Mouse (Mus musculus) E14TG2a.4 (cell line): Measurements from ENCODE around the gene Rps6kc1.

Source experiments
- CTCF ChIP-seq: conservative IDR thresholded peaks from 2 replicates; pipeline ENCODE4 v1.5.1; 2014; ENCODE audit warnings: low read length
- NANOG ChIP-seq: IDR thresholded peaks from 2 replicates; pipeline ENCODE4 v1.6.1; 2014; ENCODE audit warnings: borderline replicate concordance, low read length, mixed read lengths
- POU5F1 ChIP-seq: IDR thresholded peaks from 2 replicates; pipeline ENCODE4 v1.6.1; 2014; ENCODE audit warnings: low read length, borderline replicate concordance

DNA sequence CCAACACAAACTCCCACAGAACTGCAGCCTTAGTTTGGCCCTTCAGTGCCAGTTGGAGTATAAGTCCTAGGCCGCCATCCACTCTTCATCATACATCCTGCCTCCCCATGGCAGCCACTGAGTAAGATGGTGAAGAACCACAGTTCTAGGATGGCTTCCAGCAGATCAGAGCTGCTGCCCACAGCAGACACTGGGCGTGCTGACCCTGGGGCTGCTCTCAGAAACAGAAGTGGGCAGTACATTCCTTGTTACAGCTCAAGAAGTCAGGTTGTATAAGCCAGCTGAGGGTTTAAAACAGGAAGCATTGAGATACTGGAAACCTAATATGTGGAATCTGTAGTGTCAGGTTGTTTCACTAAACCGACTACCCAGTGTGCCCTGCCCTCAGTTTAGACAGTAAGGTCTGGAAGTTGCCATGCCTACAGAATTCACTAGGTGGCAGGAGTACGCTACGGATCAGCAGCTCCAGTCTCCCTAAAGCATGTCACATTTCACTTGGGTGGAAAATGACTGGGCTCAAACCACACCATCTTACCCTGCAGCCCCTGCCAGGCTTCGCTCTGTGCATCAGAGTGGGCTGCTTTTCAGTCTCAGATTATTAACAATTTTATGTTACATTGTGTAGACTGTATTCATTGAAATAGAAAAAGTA, 32.7 kb upstream of the Rps6kc1 start:
- TF ChIP-seq CTCF, result peak; percentile 63
- no peak for TF ChIP-seq NANOG
- TF ChIP-seq POU5F1, result no peak
